Comparison of ENCODE assay signal across 15 mouse cellular contexts in genomic region chr6:22347132-22347902, GRCm38 (mm10). TPM values are rescaled to one million over a fixed set of nuclear protein-coding genes. Genes with fewer than 3 reads are reported as not detected.
DNase-seq lines count a peak whose midpoint lies in the region; ATAC-seq and TF ChIP-seq lines count a peak whose summit lies in the region.
"Had no signal": no experiment of that assay in that cellular context is flagged by ENCODE, and none has a peak within 500 bp of the region (broad histone marks: within the 10 kb centered on the region; RNA-seq: fewer than 3 reads in every experiment).

No protein-coding gene starts in this region.

- H3K27ac ChIP-seq in heart, embryonic 15.5 days, result 0 out of 2 replicates have a peak overlapping the region, but pooled peaks have one; percentile 21
- H3K27ac ChIP-seq in heart, adult 2 months, result no peak overlapping the region
- H3K27ac ChIP-seq in limb, embryonic 13.5 days, result peak overlapping the region; percentile 52; the same call in 1 of the 2 replicates
- H3K27ac ChIP-seq: forebrain, embryonic 13.5 days; intestine, embryonic 15.5 days had no signal

- H3K36me3 ChIP-seq in heart, embryonic 15.5 days, result no peaks in the 10 kb centered on the region
- H3K36me3 ChIP-seq in heart, adult 2 months (ENCODE audit: control insufficient read depth, insufficient read depth, low read length), result peaks cover 3% of the 10 kb centered on the region
- H3K36me3 ChIP-seq in limb, embryonic 13.5 days, result no peaks in the 10 kb centered on the region
- H3K36me3 ChIP-seq: intestine, embryonic 15.5 days had no signal

- no peak for DNase-seq in heart, adult 2 months
- DNase-seq in 416B (ENCODE audit: low read depth) (peak; percentile 83), Patski (ENCODE audit: low read depth, low spot score) (peak; percentile 60)
- DNase-seq in spleen, postnatal 4 days (ENCODE audit: low spot score in 2 of 2), result no peak
- DNase-seq in right cerebral cortex, postnatal 36 days (ENCODE audit: low spot score in 2 of 2), result no peak
- DNase-seq: gastrocnemius, postnatal 36 days; thymus, postnatal 36 days had no signal

- H3K79me2 ChIP-seq in heart, adult 2 months (replicated peaks; ENCODE audit: control insufficient read depth, insufficient read depth, low read length), result peaks cover 1% of the 10 kb centered on the region; the same call in 1 of the 2 replicates

- no peak for TF ChIP-seq CTCF in heart, adult 2 months (IDR thresholded peaks at IDR 0.05)
- no peak for TF ChIP-seq CTCF in Patski (IDR thresholded peaks at IDR 0.05)

- intact Hi-C loops in heart, adult 2 months (cut with DNase I), result no loop called here

- H3K4me2 ChIP-seq in heart, embryonic 15.5 days, result no peak overlapping the region; the same call in 1 of the 2 replicates
- H3K4me2 ChIP-seq in limb, embryonic 13.5 days (replicated peaks), result peak overlapping the region; percentile 25
- H3K4me2 ChIP-seq: forebrain, embryonic 13.5 days; intestine, embryonic 15.5 days had no signal

- 58% methylated on average over 8 of the region's 8 CpGs for whole genome bisulfite sequencing in heart, embryonic 15.5 days
- 65% methylated on average over 8 of the region's 8 CpGs for WGBS in heart, adult 2 months
- 57% methylated on average over 8 of the region's 8 CpGs for WGBS in limb, embryonic 13.5 days

- no peaks in the 10 kb centered on the region for H3K9me3 ChIP-seq in heart, embryonic 15.5 days (replicated peaks)
- no peaks in the 10 kb centered on the region for H3K9me3 ChIP-seq in limb, embryonic 13.5 days
- H3K9me3 ChIP-seq: forebrain, embryonic 13.5 days; intestine, embryonic 15.5 days had no signal

- peaks cover 34% of the 10 kb centered on the region for H3K4me1 ChIP-seq in heart, embryonic 15.5 days (replicated peaks)
- peaks cover 7% of the 10 kb centered on the region for H3K4me1 ChIP-seq in heart, adult 2 months (ENCODE audit: control insufficient read depth, insufficient read depth, low read length)
- peaks cover 17% of the 10 kb centered on the region for H3K4me1 ChIP-seq in limb, embryonic 13.5 days

- no peak overlapping the region for H3K4me3 ChIP-seq in heart, embryonic 15.5 days
- H3K4me3 ChIP-seq in heart, adult 2 months, result no peak overlapping the region
- H3K4me3 ChIP-seq in limb, embryonic 13.5 days, result no peak overlapping the region
- H3K4me3 ChIP-seq: forebrain, embryonic 13.5 days; intestine, embryonic 15.5 days; myocyte had no signal

- POLR2A ChIA-PET in Patski (lab: Charles Lee), result interaction anchor here (0.6 kb wide), 1 partner anchor 43 kb away, joined by 9 read pairs; no protein-coding TSS in a partner anchor

- no peak overlapping the region for H3K9ac ChIP-seq in heart, embryonic 15.5 days
- no peak overlapping the region for H3K9ac ChIP-seq in heart, adult 2 months (ENCODE audit: low read depth, low read length)
- no peak overlapping the region for H3K9ac ChIP-seq in limb, embryonic 13.5 days
- H3K9ac ChIP-seq: forebrain, embryonic 13.5 days; intestine, embryonic 15.5 days had no signal

- no peaks in the 10 kb centered on the region for H3K27me3 ChIP-seq in heart, embryonic 15.5 days
- H3K27me3 ChIP-seq in heart, adult 2 months (ENCODE audit: control insufficient read depth, insufficient read depth, low read length), result no peaks in the 10 kb centered on the region
- H3K27me3 ChIP-seq in Patski, result no peaks in the 10 kb centered on the region
- H3K27me3 ChIP-seq in limb, embryonic 13.5 days, result no peaks in the 10 kb centered on the region
- H3K27me3 ChIP-seq: forebrain, embryonic 13.5 days; intestine, embryonic 15.5 days had no signal

- TF ChIP-seq EP300 in heart, adult 2 months (IDR thresholded peaks at IDR 0.05; ENCODE audit: insufficient read depth, low read depth, low read length), result no peak

- TF ChIP-seq POLR2A in heart, adult 2 months (IDR thresholded peaks at IDR 0.05; ENCODE audit: insufficient read depth, low read depth, low read length), result no peak

- CTCF ChIA-PET in Patski (lab: Charles Lee), result interaction anchor here (1.9 to 2.1 kb wide), 2 partner anchors 9 to 147 kb away, joined by 7 to 9 read pairs; partner anchors contain the start of gene Fam3c

- in situ Hi-C loops in Patski (cut with MboI; ENCODE audit: low pct_unique_long_range_greater_than_20kb), result no loop called here

- no peak for ATAC-seq in heart, embryonic 15.5 days (replicated peaks; ENCODE audit: insufficient number of reproducible peaks, insufficient read depth, low FRiP score, low read depth)
- peak; percentile 94 for ATAC-seq in Patski
- ATAC-seq in limb, embryonic 13.5 days (ENCODE audit: low FRiP score, low read depth), result peak; percentile 49; the same call in 1 of the 2 replicates
- ATAC-seq in megakaryocyte-erythroid progenitor cell, adult 5-6 weeks (replicated peaks; ENCODE audit: low FRiP score, low TSS enrichment, poor library complexity, severe bottlenecking), result no peak
- ATAC-seq: activated CD4-positive, CD25-positive, alpha-beta regulatory T cell, adult 4 months; CD4-positive, CD25-positive, alpha-beta regulatory T cell, adult 4 months; intestine, embryonic 15.5 days had no signal

RNA-seq across cellular contexts. Expression of gene Fam3c, which starts 8.7 kb away (rescaled TPM):
- polyA plus RNA-seq in heart, embryonic 15.5 days (2015; fragmentation: Nextera tagmentation; extraction: Ambion mirVana), result 45.7 and 49.1 TPM in 2 replicates
- total RNA-seq in heart, adult 2 months (2021), result 10 to 100 TPM; 27.3 to 27.4 TPM
- polyA plus RNA-seq in heart, adult 2 months (2012; rRNA removed), result 3.4 and 6.0 TPM in 2 replicates
- 62.1 TPM for polyA plus RNA-seq in Patski (2021)
- 59.3 and 62.3 TPM in 2 replicates for polyA plus RNA-seq in limb, embryonic 13.5 days (2015; fragmentation: Nextera tagmentation; extraction: Ambion mirVana)
- 12.6 and 18.4 TPM in 2 replicates for total RNA-seq in megakaryocyte-erythroid progenitor cell, adult 5-6 weeks (2014; fragmentation: Nextera tagmentation)
- total RNA-seq in megakaryocyte-erythroid progenitor cell, adult 5-6 weeks (2017), result 49.3 and 75.9 TPM in 2 replicates

RNA-seq across cellular contexts. Expression of gene Wnt16, which starts 59.3 kb away (rescaled TPM):
- polyA plus RNA-seq in heart, embryonic 15.5 days (2015; fragmentation: Nextera tagmentation; extraction: Ambion mirVana), result 2.3 and 2.7 TPM in 2 replicates
- under 1 TPM; 0.70 to 0.80 TPM for total RNA-seq in heart, adult 2 months (2021)
- 0.49 and 0.59 TPM in 2 replicates for polyA plus RNA-seq in heart, adult 2 months (2012; rRNA removed)
- polyA plus RNA-seq in Patski (2021), result not detected
- 3.8 and 4.6 TPM in 2 replicates for polyA plus RNA-seq in limb, embryonic 13.5 days (2015; fragmentation: Nextera tagmentation; extraction: Ambion mirVana)
- not detected in 2 replicates for total RNA-seq in megakaryocyte-erythroid progenitor cell, adult 5-6 weeks (2014; fragmentation: Nextera tagmentation)
- not detected in 2 replicates for total RNA-seq in megakaryocyte-erythroid progenitor cell, adult 5-6 weeks (2017)
- polyA plus RNA-seq: forebrain, embryonic 13.5 days; myocyte had no signal

Comparison
In these comparisons a context has a peak if more than half of its experiments do, and no peak if none do; other contexts are left out.
1. ATAC-seq: peak in Patski (single experiment) and limb, embryonic 13.5 days (single experiment); none in heart, embryonic 15.5 days (single experiment) and megakaryocyte-erythroid progenitor cell, adult 5-6 weeks (single experiment).
2. DNase-seq: peak in 416B (single experiment) and Patski (single experiment); none in heart, adult 2 months (0 of 2), spleen, postnatal 4 days (0 of 2) and right cerebral cortex, postnatal 36 days (0 of 2).